Mouse (Mus musculus) CH12.LX (cell line): Measurements from ENCODE around the gene Gm9821. TPM values are rescaled to one million over a fixed set of nuclear protein-coding genes. Genes with fewer than 3 reads are reported as not detected.

ENCODE experiments used
- DNase-seq: peaks from one replicate; pipeline ENCODE4 v3.0.0-alpha.2; 2013; ENCODE audit errors: extremely low read depth
- H3K27ac ChIP-seq: 2 replicates; pipeline ENCODE4 v1.5.1; 2012; ENCODE audit warnings: low read depth, mild to moderate bottlenecking, control low read depth, moderate library complexity; ENCODE audit not compliant: insufficient read depth
- H3K27me3 ChIP-seq: replicated peaks from 2 replicates; pipeline ENCODE3; 2012; ENCODE audit warnings: inconsistent platforms
- H3K36me3 ChIP-seq, 2 experiments: replicated peaks in 1 of 2; 2 replicates each; pipeline versions ENCODE3 to v1.6.1; 2012; ENCODE audit warnings: inconsistent platforms in 1 of 2, low read length in 1 of 2, mild to moderate bottlenecking in 1 of 2, mixed read lengths in 1 of 2, moderate library complexity in 1 of 2; ENCODE audit not compliant: control insufficient read depth in 1 of 2, insufficient read depth in 1 of 2
- H3K4me1 ChIP-seq, 2 experiments: 2 replicates each; pipeline ENCODE4 v1.6.1; 2012; ENCODE audit warnings: inconsistent platforms in 1 of 2, moderate library complexity in 1 of 2; ENCODE audit not compliant: insufficient read depth in 2 of 2, control insufficient read depth in 1 of 2
- H3K4me2 ChIP-seq: 2 replicates; pipeline ENCODE4 v1.6.1; 2012; ENCODE audit warnings: low read depth, mild to moderate bottlenecking, control low read depth; ENCODE audit not compliant: poor library complexity, insufficient read depth, severe bottlenecking
- H3K4me3 ChIP-seq, 3 experiments: fragments of 150-350 bp in 1 of 3; sonication (generic) in 1 of 3; replicated peaks in 1 of 3; 2 replicates each; pipeline versions ENCODE3 to v1.5.1; 2011 to 2012; ENCODE audit warnings: low read depth in 2 of 3, low read length in 2 of 3, mild to moderate bottlenecking in 2 of 3, moderate library complexity in 2 of 3, control low read depth in 1 of 3, improper control_type of control experiment in 1 of 3, inconsistent platforms in 1 of 3, mixed read lengths in 1 of 3; ENCODE audit not compliant: poor library complexity in 1 of 3
- H3K79me2 ChIP-seq: replicated peaks from 2 replicates; pipeline ENCODE4 v1.6.1; 2012; ENCODE audit warnings: mild to moderate bottlenecking, moderate library complexity; ENCODE audit not compliant: control insufficient read depth, poor library complexity, insufficient read depth, severe bottlenecking; ENCODE audit errors: extremely low read depth
- H3K9ac ChIP-seq: 2 replicates; pipeline ENCODE4 v1.6.1; 2012; ENCODE audit warnings: low read depth, mild to moderate bottlenecking, control low read depth, moderate library complexity; ENCODE audit not compliant: insufficient read depth
- H3K9me3 ChIP-seq: replicated peaks from 2 replicates; pipeline ENCODE3; 2012; ENCODE audit warnings: low read length, inconsistent platforms, mixed read lengths
- CHD1 ChIP-seq: IDR thresholded peaks from 2 replicates; pipeline ENCODE4 v1.6.1; 2012; ENCODE audit warnings: low read depth, low read length, improper control_type of control experiment, inconsistent platforms
- CHD2 ChIP-seq: IDR thresholded peaks from 2 replicates; pipeline ENCODE4 v1.6.1; 2011; ENCODE audit warnings: low read length, improper control_type of control experiment
- CTCF ChIP-seq, 2 experiments: IDR thresholded peaks in 1 of 2; conservative IDR thresholded peaks in 1 of 2; 2 replicates each; pipeline ENCODE4 v1.5.1; 2011 to 2012; ENCODE audit warnings: low read depth in 2 of 2, low read length in 2 of 2, improper control_type of control experiment in 1 of 2, inconsistent platforms in 1 of 2, mild to moderate bottlenecking in 1 of 2, moderate library complexity in 1 of 2
- E2F4 ChIP-seq: IDR thresholded peaks from 2 replicates; pipeline ENCODE4 v1.6.1; 2011; ENCODE audit warnings: low read depth, low read length, improper control_type of control experiment; ENCODE audit not compliant: insufficient replicate concordance
- ELF1 ChIP-seq: IDR thresholded peaks from 2 replicates; pipeline ENCODE4 v1.6.1; 2014; ENCODE audit warnings: low read depth, mild to moderate bottlenecking, inconsistent platforms, low read length, improper control_type of control experiment
- GABPA ChIP-seq: IDR thresholded peaks from 2 replicates; pipeline ENCODE4 v1.6.1; 2012; ENCODE audit warnings: low read depth, low read length, improper control_type of control experiment, inconsistent platforms; ENCODE audit not compliant: insufficient replicate concordance
- HCFC1 ChIP-seq: IDR thresholded peaks from 2 replicates; pipeline ENCODE4 v1.6.1; 2012; ENCODE audit warnings: low read depth, mild to moderate bottlenecking, inconsistent platforms, low read length, improper control_type of control experiment
- MAX ChIP-seq: IDR thresholded peaks from 2 replicates; pipeline ENCODE4 v1.6.1; 2011; ENCODE audit warnings: low read length, improper control_type of control experiment
- MEF2A ChIP-seq: IDR thresholded peaks from 2 replicates; pipeline ENCODE4 v1.6.1; 2014; ENCODE audit warnings: low read depth, mild to moderate bottlenecking, inconsistent platforms, low read length, improper control_type of control experiment, borderline replicate concordance
- MXI1 ChIP-seq: IDR thresholded peaks from 2 replicates; pipeline ENCODE4 v1.6.1; 2011; ENCODE audit warnings: mild to moderate bottlenecking, low read depth, low read length, improper control_type of control experiment
- NELFE ChIP-seq: IDR thresholded peaks from 2 replicates; pipeline ENCODE4 v1.6.1; 2011; ENCODE audit warnings: low read depth, low read length, improper control_type of control experiment
- NRF1 ChIP-seq: IDR thresholded peaks from 2 replicates; pipeline ENCODE4 v1.6.1; 2014; ENCODE audit warnings: low read depth, mild to moderate bottlenecking, inconsistent platforms, low read length, improper control_type of control experiment, moderate library complexity
- PAX5 ChIP-seq: IDR thresholded peaks from 2 replicates; pipeline ENCODE4 v1.6.1; 2012; ENCODE audit warnings: low read length, inconsistent platforms, mixed read lengths
- POLR2A ChIP-seq: IDR thresholded peaks from 2 replicates; pipeline ENCODE4 v1.6.1; 2011; ENCODE audit warnings: low read depth, mild to moderate bottlenecking, improper control_type of control experiment, low read length
- POLR2AphosphoS2 ChIP-seq: IDR thresholded peaks from 2 replicates; pipeline ENCODE4 v1.6.1; 2011; ENCODE audit warnings: low read depth, low read length, improper control_type of control experiment
- RAD21 ChIP-seq: IDR thresholded peaks from 2 replicates; pipeline ENCODE4 v1.6.1; 2011; ENCODE audit warnings: low read depth, mild to moderate bottlenecking, low read length, improper control_type of control experiment, moderate library complexity
- SMC3 ChIP-seq: IDR thresholded peaks from 2 replicates; pipeline ENCODE4 v1.6.1; 2011; ENCODE audit warnings: low read depth, low read length, improper control_type of control experiment
- TBP ChIP-seq: conservative IDR thresholded peaks from 2 replicates; pipeline ENCODE4 v1.6.1; 2011; ENCODE audit warnings: low read depth, low read length, improper control_type of control experiment
- USF1 ChIP-seq: IDR thresholded peaks from 2 replicates; pipeline ENCODE4 v1.6.1; 2014; ENCODE audit warnings: low read depth, mild to moderate bottlenecking, inconsistent platforms, low read length, improper control_type of control experiment
- ZMIZ1 ChIP-seq: IDR thresholded peaks from 2 replicates; pipeline ENCODE4 v1.6.1; 2012; ENCODE audit warnings: low read depth, mild to moderate bottlenecking, inconsistent platforms, low read length, improper control_type of control experiment
- dilution Hi-C: fragments of 300-500 bp; cut with MboI; formaldehyde crosslinking; loops from 2 replicates; pipeline ENCODE4 v1.14.3; 2020; ENCODE audit warnings: low sequenced_read_pairs; ENCODE audit not compliant: extremely low pct_unique_long_range_greater_than_20kb, extremely low pct_ligation_motif_present
- in situ Hi-C: fragments of 300-500 bp; cut with MboI; formaldehyde crosslinking; loops from 3 replicates; pipeline ENCODE4 v1.14.3; 2019; ENCODE audit warnings: low sequenced_read_pairs, low pct_ligation_motif_present, low pct_unique_long_range_greater_than_20kb, mixed read lengths
- polyA plus RNA-seq: library from polyadenylated mRNA; unstranded; fragments of >175 nt; gene quantifications from 2 replicates; pipeline ENCODE4 v1.2.1, GENCODE M21; 2012; ENCODE audit warnings: low read depth; ENCODE audit not compliant: insufficient read length
- total RNA-seq, 2 experiments: library from RNA; depleted of rRNA; stranded (reverse); fragments of 300-350 nt in 1 of 2; fragments of >200 nt in 1 of 2; gene quantifications; 2 replicates each; pipeline ENCODE4 v1.2.3; 2012 to 2014

The Gm9821 gene
- total and polyA plus RNA-seq, 3 experiments: 0.25 to 3.8 TPM; not detected in 1

GRCm38 (mm10) chr2:91980245-91980644 lies 34.7 kb downstream of the Gm9821 start:
- no peaks in the 10 kb centered on the region for H3K9me3 ChIP-seq
- peaks cover 11% of the 10 kb centered on the region for H3K27me3 ChIP-seq
- H3K4me2 ChIP-seq: no peak overlapping the region
- in situ Hi-C loops (no loop called here), dilution Hi-C loops (no loop called here)
- peaks cover 0 to 7% of the 10 kb centered on the region in 2 experiments for H3K36me3 ChIP-seq
- no peak overlapping the region for H3K9ac ChIP-seq
- no peak overlapping the region for H3K27ac ChIP-seq
- H3K4me1 ChIP-seq: peaks cover 6 to 16% of the 10 kb centered on the region in 2 experiments
- no peaks in the 10 kb centered on the region for H3K79me2 ChIP-seq
- no peak overlapping the region for H3K4me3 ChIP-seq
- TF ChIP-seq SMC3 (no peak), CHD2 (no peak), NRF1 (no peak), PAX5 (no peak), GABPA (no peak)
- DNase-seq: no peak

GRCm38 (mm10) chr2:91980830-91981229 lies 35.3 kb downstream of the Gm9821 start:
- Histone ChIP-seq H3K36me3 (peaks cover 0 to 7% of the 10 kb centered on the region in 2 experiments), H3K4me3 (no peak overlapping the region), H3K4me2 (no peak overlapping the region), H3K9ac (no peak overlapping the region), H3K27me3 (peaks cover 11% of the 10 kb centered on the region), H3K79me2 (no peaks in the 10 kb centered on the region), H3K4me1 (peaks cover 7 to 20% of the 10 kb centered on the region in 2 experiments), H3K27ac (no peak overlapping the region), H3K9me3 (no peaks in the 10 kb centered on the region)
- no peak for DNase-seq
- TF ChIP-seq RAD21: no peak
- TF ChIP-seq NELFE: no peak
- no peak for TF ChIP-seq USF1
- no peak for TF ChIP-seq ZMIZ1
- TF ChIP-seq MAX: no peak
- no peak for TF ChIP-seq GABPA
- no peak for TF ChIP-seq MEF2A
- TF ChIP-seq E2F4: no peak
- TF ChIP-seq CHD1: no peak
- TF ChIP-seq POLR2A: no peak
- TF ChIP-seq HCFC1: no peak
- no peak for TF ChIP-seq TBP
- TF ChIP-seq POLR2AphosphoS2: no peak
- TF ChIP-seq MXI1: no peak
- no peak for TF ChIP-seq NRF1
- no peak for TF ChIP-seq ELF1
- TF ChIP-seq PAX5: no peak
- no peak for TF ChIP-seq CTCF (conservative IDR thresholded peaks at IDR 0.05 in 1 of 2, IDR thresholded peaks at IDR 0.05 in 1 of 2; ENCODE audit: low read depth in 2 of 2, low read length in 2 of 2)
- dilution Hi-C loops (no loop called here), in situ Hi-C loops (no loop called here)
